Mouse (Mus musculus) adrenal gland (tissue): ENCODE results near the gene Grin1.

Experiments
- intact Hi-C: fragments of 180-260 bp; cut with DNase I; formaldehyde crosslinking; loops from one replicate; pipeline ENCODE4 v1.15.1; 2025

The Grin1 gene

GRCm38 (mm10) chr2:25320084-25320483 is 1.1 kb upstream of the Grin1 start:
- intact Hi-C loops = no loop called here

GRCm38 (mm10) chr2:25318119-25318966 is 644 bp downstream of the Grin1 start:
- intact Hi-C loops = loop anchor here (10.0 kb wide), 1 partner anchor 224 kb away; the partner anchor contains the start of gene Noxa1

GRCm38 (mm10) chr2:25311491-25311891 is 7.5 kb downstream of the Grin1 start:
- intact Hi-C loops = loop anchor here (10.0 kb wide), 1 partner anchor 217 kb away; the partner anchor contains the start of gene Noxa1

GRCm38 (mm10) chr2:25310969-25311368 is 8.0 kb downstream of the Grin1 start:
- intact Hi-C loops = loop anchor here (10.0 kb wide), 1 partner anchor 216 kb away; the partner anchor contains the start of gene Noxa1

- intact Hi-C loops = loop anchor here (10.0 kb wide), 1 partner anchor 215 kb away; the partner anchor contains the start of gene Noxa1
Observed at GRCm38 (mm10) chr2:25310180-25310579, 8.8 kb downstream of the Grin1 start.

GRCm38 (mm10) chr2:25305587-25306359 is 13.2 kb downstream of the Grin1 start:
- intact Hi-C loops = no loop called here

GRCm38 (mm10) chr2:25304657-25305541 is 14.1 kb downstream of the Grin1 start:
- intact Hi-C loops = no loop called here

- intact Hi-C loops = no loop called here
Observed at GRCm38 (mm10) chr2:25303931-25304656, 14.9 kb downstream of the Grin1 start.

GRCm38 (mm10) chr2:25303452-25303851 is 15.5 kb downstream of the Grin1 start:
- intact Hi-C loops = no loop called here

GRCm38 (mm10) chr2:25298046-25298445 is 20.9 kb downstream of the Grin1 start:
- intact Hi-C loops = no loop called here

- intact Hi-C loops = no loop called here
Observed at GRCm38 (mm10) chr2:25297093-25297492, 21.9 kb downstream of the Grin1 start.

GRCm38 (mm10) chr2:25293706-25294105 is 25.3 kb downstream of the Grin1 start:
- intact Hi-C loops = loop anchor here (5.0 kb wide), 1 partner anchor 34 kb away; no protein-coding TSS in a partner anchor

- intact Hi-C loops = loop anchor here (5.0 kb wide), 1 partner anchor 34 kb away; no protein-coding TSS in a partner anchor
Observed at GRCm38 (mm10) chr2:25292856-25293255, 26.1 kb downstream of the Grin1 start.

GRCm38 (mm10) chr2:25292054-25292544 is 26.9 kb downstream of the Grin1 start:
- intact Hi-C loops = loop anchor here (5.0 kb wide), 1 partner anchor 35 kb away; no protein-coding TSS in a partner anchor

GRCm38 (mm10) chr2:25291184-25292053 is 27.6 kb downstream of the Grin1 start:
- intact Hi-C loops = loop anchor here (5.0 kb wide), 1 partner anchor 36 kb away; no protein-coding TSS in a partner anchor

GRCm38 (mm10) chr2:25290816-25291130 is 28.2 kb downstream of the Grin1 start:
- intact Hi-C loops = loop anchor here (5.0 kb wide), 1 partner anchor 37 kb away; no protein-coding TSS in a partner anchor

GRCm38 (mm10) chr2:25290101-25290815 is 28.7 kb downstream of the Grin1 start:
- intact Hi-C loops = loop anchor here (5.0 kb wide), 1 partner anchor 37 kb away; no protein-coding TSS in a partner anchor

- intact Hi-C loops = loop anchor here (5.0 kb wide), 1 partner anchor 38 kb away; no protein-coding TSS in a partner anchor
Observed at GRCm38 (mm10) chr2:25289651-25290050, 29.3 kb downstream of the Grin1 start, which contains the start of gene Lrrc26. Gene Lrrc26, plus strand, starts transcription at chr2:25289915.
